Mouse (Mus musculus) MEL (cell line): ENCODE measurements at regions not wholly inside any gene's neighbourhood (a gene's known extent, or its start where the extent isn't known, plus 50 kb on each side); places are given as distances from the start of the nearest gene placed in this dataset.

Experiments used
- DNase-seq: peaks from one replicate; pipeline ENCODE4 v3.0.0; 2011; ENCODE audit warnings: low read depth, low spot score
- H3K27ac ChIP-seq: 2 replicates; pipeline ENCODE4 v1.5.1; 2012; ENCODE audit warnings: low read depth, mild to moderate bottlenecking, control low read depth, low read length, moderate library complexity; ENCODE audit not compliant: control insufficient read depth
- H3K27me3 ChIP-seq, 2 experiments: fragments of 150-350 bp in 1 of 2; sonication (generic) in 1 of 2; 2 replicates each; pipeline ENCODE4 v1.6.1; 2012; ENCODE audit warnings: low read length in 2 of 2, mild to moderate bottlenecking in 2 of 2, improper control_type of control experiment in 1 of 2, moderate library complexity in 1 of 2; ENCODE audit not compliant: insufficient read depth in 2 of 2, control insufficient read depth in 1 of 2
- H3K36me3 ChIP-seq, 2 experiments: 2 replicates each; pipeline ENCODE4 v1.6.1; 2012 to 2014; ENCODE audit warnings: low read length in 2 of 2, improper control_type of control experiment in 1 of 2, inconsistent platforms in 1 of 2, mild to moderate bottlenecking in 1 of 2; ENCODE audit not compliant: insufficient read depth in 2 of 2, control insufficient read depth in 1 of 2
- H3K4me1 ChIP-seq, 2 experiments: fragments of 150-350 bp in 1 of 2; sonication (generic) in 1 of 2; 2 replicates each; pipeline ENCODE4 v1.6.1; 2012; ENCODE audit warnings: low read length in 2 of 2, improper control_type of control experiment in 1 of 2, mild to moderate bottlenecking in 1 of 2; ENCODE audit not compliant: insufficient read depth in 2 of 2, control insufficient read depth in 1 of 2
- H3K4me3 ChIP-seq, 2 experiments: fragments of 150-350 bp in 1 of 2; sonication (generic) in 1 of 2; 2 replicates each; pipeline ENCODE4 v1.5.1; 2012; ENCODE audit warnings: low read depth in 2 of 2, low read length in 2 of 2, mild to moderate bottlenecking in 2 of 2, moderate library complexity in 2 of 2, control low read depth in 1 of 2, improper control_type of control experiment in 1 of 2; ENCODE audit not compliant: control insufficient read depth in 1 of 2, insufficient read depth in 1 of 2
- H3K79me2 ChIP-seq: 2 replicates; pipeline ENCODE4 v1.6.1; 2012; ENCODE audit warnings: mild to moderate bottlenecking, low read length, moderate library complexity; ENCODE audit not compliant: control insufficient read depth, poor library complexity, insufficient read depth
- H3K9ac ChIP-seq: 2 replicates; pipeline ENCODE4 v1.6.1; 2012; ENCODE audit warnings: low read depth, mild to moderate bottlenecking, control low read depth, low read length, moderate library complexity; ENCODE audit not compliant: control insufficient read depth, poor library complexity, severe bottlenecking
- H3K9me3 ChIP-seq: fragments of 150-350 bp; sonication (generic); replicated peaks from 2 replicates; pipeline ENCODE4 v1.6.1; 2012; ENCODE audit warnings: mild to moderate bottlenecking, low read length, improper control_type of control experiment, moderate library complexity; ENCODE audit not compliant: insufficient read depth
- CHD1 ChIP-seq: IDR thresholded peaks from 2 replicates; pipeline ENCODE4 v1.6.1; 2012; ENCODE audit warnings: low read depth, mild to moderate bottlenecking, inconsistent platforms, low read length, improper control_type of control experiment
- CTCF ChIP-seq, 3 experiments: IDR thresholded peaks in 2 of 3; conservative IDR thresholded peaks in 1 of 3; 2 replicates each; pipeline ENCODE4 v1.5.1; 2011 to 2012; ENCODE audit warnings: low read length in 3 of 3, low read depth in 2 of 3, mild to moderate bottlenecking in 2 of 3, improper control_type of control experiment in 1 of 3, inconsistent platforms in 1 of 3, mixed read lengths in 1 of 3, moderate library complexity in 1 of 3; ENCODE audit not compliant: control insufficient read depth in 1 of 3, insufficient read depth in 1 of 3, poor library complexity in 1 of 3, severe bottlenecking in 1 of 3
- EP300 ChIP-seq, 2 experiments: IDR thresholded peaks; 2 replicates each; pipeline ENCODE4 v1.6.1; 2011; ENCODE audit warnings: improper control_type of control experiment in 2 of 2, low read length in 2 of 2, low read depth in 1 of 2, mild to moderate bottlenecking in 1 of 2
- GATA1 ChIP-seq: IDR thresholded peaks from 2 replicates; pipeline ENCODE4 v1.6.1; 2011; ENCODE audit warnings: low read depth, low read length, improper control_type of control experiment
- KAT2A ChIP-seq: conservative IDR thresholded peaks from 2 replicates; pipeline ENCODE4 v1.6.1; 2012; ENCODE audit warnings: low read depth, low read length, improper control_type of control experiment, inconsistent platforms
- MAZ ChIP-seq: IDR thresholded peaks from 2 replicates; pipeline ENCODE4 v1.6.1; 2012; ENCODE audit warnings: low read depth, mild to moderate bottlenecking, inconsistent platforms, low read length, improper control_type of control experiment
- MYB ChIP-seq: IDR thresholded peaks from 2 replicates; pipeline ENCODE4 v1.6.1; 2011; ENCODE audit warnings: mild to moderate bottlenecking, low read depth, low read length, improper control_type of control experiment
- MYC ChIP-seq: IDR thresholded peaks from 2 replicates; pipeline ENCODE4 v1.6.1; 2011; ENCODE audit warnings: low read depth, mild to moderate bottlenecking, low read length, improper control_type of control experiment, moderate library complexity
- POLR2A ChIP-seq, 2 experiments: IDR thresholded peaks; 2 replicates each; pipeline ENCODE4 v1.6.1; 2011 to 2012; ENCODE audit warnings: low read length in 2 of 2, mild to moderate bottlenecking in 2 of 2, control low read depth in 1 of 2, improper control_type of control experiment in 1 of 2, low read depth in 1 of 2, moderate library complexity in 1 of 2; ENCODE audit not compliant: control insufficient read depth in 1 of 2, insufficient read depth in 1 of 2, poor library complexity in 1 of 2
- POLR2AphosphoS2 ChIP-seq: IDR thresholded peaks from 2 replicates; pipeline ENCODE4 v1.6.1; 2011; ENCODE audit warnings: low read length, improper control_type of control experiment
- RAD21 ChIP-seq: IDR thresholded peaks from 2 replicates; pipeline ENCODE4 v1.6.1; 2011; ENCODE audit warnings: mild to moderate bottlenecking, low read depth, low read length, improper control_type of control experiment
- RCOR1 ChIP-seq: IDR thresholded peaks from 2 replicates; pipeline ENCODE4 v1.6.1; 2012; ENCODE audit warnings: low read depth, mild to moderate bottlenecking, inconsistent platforms, low read length, improper control_type of control experiment
- SIN3A ChIP-seq: IDR thresholded peaks from 2 replicates; pipeline ENCODE4 v1.6.1; 2012; ENCODE audit warnings: low read length, improper control_type of control experiment, inconsistent platforms
- SMC3 ChIP-seq: IDR thresholded peaks from 2 replicates; pipeline ENCODE4 v1.6.1; 2011; ENCODE audit warnings: low read depth, low read length, improper control_type of control experiment
- TCF12 ChIP-seq: IDR thresholded peaks from 2 replicates; pipeline ENCODE4 v1.6.1; 2014; ENCODE audit warnings: low read depth, mild to moderate bottlenecking, inconsistent platforms, low read length, improper control_type of control experiment, moderate library complexity
- UBTF ChIP-seq: IDR thresholded peaks from 2 replicates; pipeline ENCODE4 v1.6.1; 2012; ENCODE audit warnings: low read depth, mild to moderate bottlenecking, inconsistent platforms, low read length, improper control_type of control experiment, moderate library complexity, borderline replicate concordance; ENCODE audit not compliant: insufficient read depth
- ZKSCAN1 ChIP-seq: IDR thresholded peaks from 2 replicates; pipeline ENCODE4 v1.6.1; 2012; ENCODE audit warnings: low read depth, mild to moderate bottlenecking, inconsistent platforms, low read length, improper control_type of control experiment, moderate library complexity
- ZMIZ1 ChIP-seq: IDR thresholded peaks from 2 replicates; pipeline ENCODE4 v1.6.1; 2012; ENCODE audit warnings: low read depth, mild to moderate bottlenecking, inconsistent platforms, low read length, improper control_type of control experiment, moderate library complexity
- ZNF384 ChIP-seq: IDR thresholded peaks from 2 replicates; pipeline ENCODE4 v1.6.1; 2012; ENCODE audit warnings: low read depth, mild to moderate bottlenecking, inconsistent platforms, low read length, improper control_type of control experiment

GRCm38 (mm10) chr12:64343745-64344144 lies 130.7 kb downstream of the Fscb start:
- no peak for TF ChIP-seq CHD1
- TF ChIP-seq ZKSCAN1: no peak
- TF ChIP-seq GATA1: 0 out of 2 replicates have a peak, but pooled peaks have one; percentile 21
- TF ChIP-seq CTCF (IDR thresholded peaks at IDR 0.05 in 2 of 3, conservative IDR thresholded peaks at IDR 0.05 in 1 of 3; ENCODE audit: control insufficient read depth in 1 of 3, insufficient read depth in 1 of 3, low read depth in 2 of 3, low read length in 3 of 3, poor library complexity in 1 of 3, severe bottlenecking in 1 of 3): no peak
- no peak for TF ChIP-seq POLR2A (IDR thresholded peaks at IDR 0.05; ENCODE audit: control insufficient read depth in 1 of 2, insufficient read depth in 1 of 2, low read depth in 1 of 2, low read length in 2 of 2, poor library complexity in 1 of 2)
- TF ChIP-seq POLR2AphosphoS2: no peak
- peak; percentile 36 to 81; a peak in 3 of 4 replicates for TF ChIP-seq EP300 (IDR thresholded peaks at IDR 0.05; ENCODE audit: low read depth in 1 of 2, low read length in 2 of 2)
- 0 out of 2 replicates have a peak, but pooled peaks have one; percentile 41 for TF ChIP-seq SIN3A
- TF ChIP-seq ZNF384: no peak
- no peak for TF ChIP-seq KAT2A
- no peak for TF ChIP-seq MAZ
- TF ChIP-seq ZMIZ1: no peak
- TF ChIP-seq SMC3: no peak
- no peak for TF ChIP-seq RAD21
- TF ChIP-seq UBTF: no peak
- TF ChIP-seq RCOR1: 0 out of 2 replicates have a peak, but pooled peaks have one; percentile 17
- TF ChIP-seq TCF12: peak; percentile 42; the same call in 1 of the 2 replicates
- DNase-seq: peak; percentile 67
- peaks cover 0 to 11% of the 10 kb centered on the region in 2 experiments; a peak in 2 of 4 replicates for H3K36me3 ChIP-seq
- H3K79me2 ChIP-seq: no peaks in the 10 kb centered on the region
- no peak overlapping the region for H3K27ac ChIP-seq
- no peak overlapping the region for H3K4me3 ChIP-seq
- peaks cover 0 to 9% of the 10 kb centered on the region in 2 experiments; a peak in 1 of 4 replicates for H3K4me1 ChIP-seq
- H3K9ac ChIP-seq: no peak overlapping the region
- no peaks in the 10 kb centered on the region for H3K27me3 ChIP-seq
- H3K9me3 ChIP-seq: no peaks in the 10 kb centered on the region

GRCm38 (mm10) chr12:64335167-64335566 lies 139.3 kb downstream of the Fscb start:
- H3K27ac ChIP-seq: no peak overlapping the region
- no peaks in the 10 kb centered on the region for H3K79me2 ChIP-seq
- no peaks in the 10 kb centered on the region for H3K36me3 ChIP-seq
- no peaks in the 10 kb centered on the region for H3K4me1 ChIP-seq
- H3K9me3 ChIP-seq: no peaks in the 10 kb centered on the region
- H3K4me3 ChIP-seq: no peak overlapping the region
- no peak for DNase-seq
- TF ChIP-seq MYC: no peak
- no peak for TF ChIP-seq GATA1
- TF ChIP-seq MYB: no peak
- no peak overlapping the region for H3K9ac ChIP-seq
- H3K27me3 ChIP-seq: no peaks in the 10 kb centered on the region
